ENCODE assay signal across 9 mouse cellular contexts in genomic region chr17:23706212-23706611, GRCm38 (mm10). TPM values are rescaled to one million over a fixed set of nuclear protein-coding genes. Genes with fewer than 3 reads are reported as not detected.
DNase-seq lines count a peak whose midpoint lies in the region; ATAC-seq lines count a peak whose summit lies in the region.
"Had no signal": no experiment of that assay in that cellular context is flagged by ENCODE, and none has a peak within 500 bp of the region (broad histone marks: within the 10 kb centered on the region; RNA-seq: fewer than 3 reads in every experiment).

No protein-coding gene starts in this region.

- DNase-seq in CD4-positive helper T cell, adult 2 months (ENCODE audit: low read depth, low spot score) = peak; percentile 67
- DNase-seq in adrenal gland, postnatal 10 days = peak; percentile 85
- DNase-seq in embryo, embryonic 9.5 days (ENCODE audit: extremely low spot score) = peak; percentile 69
- DNase-seq in gastrocnemius, postnatal 4 days (ENCODE audit: low spot score in 2 of 2) = peak; percentile 64 to 73
- peak; percentile 71 for DNase-seq in liver, embryonic 11.5 days (ENCODE audit: low spot score)
- DNase-seq in testis, postnatal 14 days (ENCODE audit: low spot score) = peak; percentile 62

- no peak overlapping the region for H3K9ac ChIP-seq in kidney, embryonic 15.5 days
- H3K9ac ChIP-seq in liver, embryonic 11.5 days (ENCODE audit: low read depth, low read length) = no peak overlapping the region
- no peak overlapping the region for H3K9ac ChIP-seq in neural tube, embryonic 13.5 days
- H3K9ac ChIP-seq: heart, embryonic 13.5 days had no signal

- H3K27ac ChIP-seq in kidney, embryonic 15.5 days = no peak overlapping the region
- no peak overlapping the region for H3K27ac ChIP-seq in liver, embryonic 11.5 days (ENCODE audit: low read depth, low read length)
- no peak overlapping the region for H3K27ac ChIP-seq in neural tube, embryonic 13.5 days (replicated peaks)
- H3K27ac ChIP-seq: heart, embryonic 13.5 days had no signal

- H3K9me3 ChIP-seq in kidney, embryonic 15.5 days (replicated peaks) = no peaks in the 10 kb centered on the region
- H3K9me3 ChIP-seq in liver, embryonic 11.5 days (ENCODE audit: control insufficient read depth, low read length) = no peaks in the 10 kb centered on the region
- H3K9me3 ChIP-seq in neural tube, embryonic 13.5 days = no peaks in the 10 kb centered on the region
- H3K9me3 ChIP-seq: heart, embryonic 13.5 days had no signal

- H3K4me1 ChIP-seq in kidney, embryonic 15.5 days = peaks cover 9% of the 10 kb centered on the region; the same call in 1 of the 2 replicates
- H3K4me1 ChIP-seq in liver, embryonic 11.5 days (replicated peaks; ENCODE audit: control insufficient read depth, insufficient read depth, low read length) = no peaks in the 10 kb centered on the region
- H3K4me1 ChIP-seq in neural tube, embryonic 13.5 days (replicated peaks) = peaks cover 10% of the 10 kb centered on the region; the same call in 1 of the 2 replicates
- H3K4me1 ChIP-seq: heart, embryonic 13.5 days had no signal

- ATAC-seq in kidney, embryonic 15.5 days (replicated peaks; ENCODE audit: low FRiP score) = peak; percentile 55; the same call in 1 of the 2 replicates
- ATAC-seq in liver, embryonic 11.5 days (replicated peaks; ENCODE audit: low FRiP score) = peak; percentile 60; the same call in 1 of the 2 replicates
- peak; percentile 30; the same call in 1 of the 2 replicates for ATAC-seq in neural tube, embryonic 13.5 days (ENCODE audit: low read depth)

- peaks cover 6% of the 10 kb centered on the region; the same call in 1 of the 2 replicates for H3K27me3 ChIP-seq in kidney, embryonic 15.5 days
- peaks cover 4% of the 10 kb centered on the region for H3K27me3 ChIP-seq in liver, embryonic 11.5 days (replicated peaks; ENCODE audit: control insufficient read depth, insufficient read depth, low read length)
- H3K27me3 ChIP-seq in neural tube, embryonic 13.5 days = peaks cover 27% of the 10 kb centered on the region

- WGBS in kidney, embryonic 15.5 days = 0% methylated on average over 3 of the region's 3 CpGs
- WGBS in liver, embryonic 11.5 days = 0% methylated on average over 3 of the region's 3 CpGs
- 1% methylated on average over 3 of the region's 3 CpGs for WGBS in neural tube, embryonic 13.5 days

- H3K4me3 ChIP-seq in kidney, embryonic 15.5 days (replicated peaks) = no peak overlapping the region
- no peak overlapping the region for H3K4me3 ChIP-seq in liver, embryonic 11.5 days (ENCODE audit: low read depth, low read length)
- no peak overlapping the region for H3K4me3 ChIP-seq in neural tube, embryonic 13.5 days
- H3K4me3 ChIP-seq: heart, embryonic 13.5 days had no signal

- no peak overlapping the region for H3K4me2 ChIP-seq in kidney, embryonic 15.5 days
- H3K4me2 ChIP-seq in liver, embryonic 11.5 days = no peak overlapping the region
- H3K4me2 ChIP-seq in neural tube, embryonic 13.5 days = no peak overlapping the region
- H3K4me2 ChIP-seq: heart, embryonic 13.5 days had no signal

- no peaks in the 10 kb centered on the region for H3K36me3 ChIP-seq in kidney, embryonic 15.5 days
- H3K36me3 ChIP-seq in liver, embryonic 11.5 days (ENCODE audit: control insufficient read depth, insufficient read depth, low read length) = no peaks in the 10 kb centered on the region
- no peaks in the 10 kb centered on the region for H3K36me3 ChIP-seq in neural tube, embryonic 13.5 days
- H3K36me3 ChIP-seq: heart, embryonic 13.5 days had no signal

RNA-seq across cellular contexts. Expression of gene 1520401A03Rik, which starts 16.4 kb away (rescaled TPM):
- 1 to 10 TPM in 1 of 2 experiments, under 1 TPM in 1; 0.67 to 1.1 TPM for total RNA-seq in adrenal gland, postnatal 10 days (2021)
- total RNA-seq in gastrocnemius, postnatal 4 days (2021) = under 1 TPM; 0.26 to 0.66 TPM
- polyA plus RNA-seq in kidney, embryonic 15.5 days (2015; fragmentation: Nextera tagmentation; extraction: Ambion mirVana) = 0.14 and 0.88 TPM in 2 replicates
- polyA plus RNA-seq in liver, embryonic 11.5 days (2014; fragmentation: Nextera tagmentation; extraction: Ambion mirVana) = 0.11 TPM in 1 of 2 replicates, not detected in the other
- polyA plus RNA-seq in neural tube, embryonic 13.5 days (2015; fragmentation: Nextera tagmentation; extraction: Ambion mirVana) = 0.36 and 0.54 TPM in 2 replicates

RNA-seq across cellular contexts. Expression of gene Pkmyt1, which starts 19.9 kb away (rescaled TPM):
- total RNA-seq in adrenal gland, postnatal 10 days (2021) = 10 to 100 TPM in 1 of 2 experiments, 1 to 10 TPM in 1; 9.1 to 12.8 TPM
- total RNA-seq in gastrocnemius, postnatal 4 days (2021) = 10 to 100 TPM; 11.1 to 12.4 TPM
- polyA plus RNA-seq in kidney, embryonic 15.5 days (2015; fragmentation: Nextera tagmentation; extraction: Ambion mirVana) = 48.4 and 56.3 TPM in 2 replicates
- polyA plus RNA-seq in liver, embryonic 11.5 days (2014; fragmentation: Nextera tagmentation; extraction: Ambion mirVana) = 51.5 and 60.2 TPM in 2 replicates
- 13.9 and 16.7 TPM in 2 replicates for polyA plus RNA-seq in neural tube, embryonic 13.5 days (2015; fragmentation: Nextera tagmentation; extraction: Ambion mirVana)

RNA-seq across cellular contexts. Expression of gene Cldn9, which starts 22.4 kb away (rescaled TPM):
- not detected for total RNA-seq in adrenal gland, postnatal 10 days (2021)
- under 1 TPM; 0.61 to 0.91 TPM for total RNA-seq in gastrocnemius, postnatal 4 days (2021)
- polyA plus RNA-seq in kidney, embryonic 15.5 days (2015; fragmentation: Nextera tagmentation; extraction: Ambion mirVana) = 51.2 and 53.1 TPM in 2 replicates
- polyA plus RNA-seq in liver, embryonic 11.5 days (2014; fragmentation: Nextera tagmentation; extraction: Ambion mirVana) = 0.49 and 0.56 TPM in 2 replicates
- polyA plus RNA-seq in neural tube, embryonic 13.5 days (2015; fragmentation: Nextera tagmentation; extraction: Ambion mirVana) = 1.2 and 1.3 TPM in 2 replicates

RNA-seq across cellular contexts. Expression of gene Cldn6, which starts 27.2 kb away (rescaled TPM):
- total RNA-seq in adrenal gland, postnatal 10 days (2021) = under 1 TPM in 1 of 2 experiments, not detected in 1; 0.75 TPM
- total RNA-seq in gastrocnemius, postnatal 4 days (2021) = not detected
- polyA plus RNA-seq in kidney, embryonic 15.5 days (2015; fragmentation: Nextera tagmentation; extraction: Ambion mirVana) = 189 and 191 TPM in 2 replicates
- polyA plus RNA-seq in liver, embryonic 11.5 days (2014; fragmentation: Nextera tagmentation; extraction: Ambion mirVana) = 9.9 and 11.4 TPM in 2 replicates
- 0.53 and 1.2 TPM in 2 replicates for polyA plus RNA-seq in neural tube, embryonic 13.5 days (2015; fragmentation: Nextera tagmentation; extraction: Ambion mirVana)

RNA-seq across cellular contexts. Expression of gene Tnfrsf12a, which starts 28.9 kb away (rescaled TPM):
- 10 to 100 TPM; 40.4 to 80.3 TPM for total RNA-seq in adrenal gland, postnatal 10 days (2021)
- 10 to 100 TPM; 43.7 to 55.5 TPM for total RNA-seq in gastrocnemius, postnatal 4 days (2021)
- polyA plus RNA-seq in kidney, embryonic 15.5 days (2015; fragmentation: Nextera tagmentation; extraction: Ambion mirVana) = 27.5 and 29.5 TPM in 2 replicates
- polyA plus RNA-seq in liver, embryonic 11.5 days (2014; fragmentation: Nextera tagmentation; extraction: Ambion mirVana) = 7.9 and 9.5 TPM in 2 replicates
- polyA plus RNA-seq in neural tube, embryonic 13.5 days (2015; fragmentation: Nextera tagmentation; extraction: Ambion mirVana) = 4.7 and 5.4 TPM in 2 replicates

Comparison
In these comparisons a context has a peak if more than half of its experiments do, and no peak if none do; other contexts are left out.
1. RNA of gene Cldn9, which starts 22.4 kb away (polyA plus RNA-seq): 51.2 to 53.1 TPM in kidney, embryonic 15.5 days; 1.2 to 1.3 TPM in neural tube, embryonic 13.5 days and 0.49 to 0.56 TPM in liver, embryonic 11.5 days; every median in the first group is over 10 times any median in the second.
2. Peak in every context shown above with its lines, with median percentiles within 50 percentile points of each other: DNase-seq and ATAC-seq.